Mouse (Mus musculus): ENCODE data around the gene Cgnl1. TPM values are rescaled to one million over a fixed set of nuclear protein-coding genes. Genes with fewer than 3 reads are reported as not detected.

Cgnl1 gene
- 10 to 100 TPM; 29.6 to 35.1 TPM for total RNA-seq (2021)
- long read RNA-seq, experiment 1, full-length matches to known transcripts, result 1 of 9 reads
- long read RNA-seq, experiment 1, partial matches to known transcripts, result 1 of 9 reads
- long read RNA-seq, experiment 1, other reads (novel, unspliced or antisense), result 7 of 9 reads
- long read RNA-seq, experiment 2, full-length matches to known transcripts, result 1 of 12 reads
- long read RNA-seq, experiment 2, partial matches to known transcripts, result 2 of 12 reads
- long read RNA-seq, experiment 2, other reads (novel, unspliced or antisense), result 9 of 12 reads

DNA sequence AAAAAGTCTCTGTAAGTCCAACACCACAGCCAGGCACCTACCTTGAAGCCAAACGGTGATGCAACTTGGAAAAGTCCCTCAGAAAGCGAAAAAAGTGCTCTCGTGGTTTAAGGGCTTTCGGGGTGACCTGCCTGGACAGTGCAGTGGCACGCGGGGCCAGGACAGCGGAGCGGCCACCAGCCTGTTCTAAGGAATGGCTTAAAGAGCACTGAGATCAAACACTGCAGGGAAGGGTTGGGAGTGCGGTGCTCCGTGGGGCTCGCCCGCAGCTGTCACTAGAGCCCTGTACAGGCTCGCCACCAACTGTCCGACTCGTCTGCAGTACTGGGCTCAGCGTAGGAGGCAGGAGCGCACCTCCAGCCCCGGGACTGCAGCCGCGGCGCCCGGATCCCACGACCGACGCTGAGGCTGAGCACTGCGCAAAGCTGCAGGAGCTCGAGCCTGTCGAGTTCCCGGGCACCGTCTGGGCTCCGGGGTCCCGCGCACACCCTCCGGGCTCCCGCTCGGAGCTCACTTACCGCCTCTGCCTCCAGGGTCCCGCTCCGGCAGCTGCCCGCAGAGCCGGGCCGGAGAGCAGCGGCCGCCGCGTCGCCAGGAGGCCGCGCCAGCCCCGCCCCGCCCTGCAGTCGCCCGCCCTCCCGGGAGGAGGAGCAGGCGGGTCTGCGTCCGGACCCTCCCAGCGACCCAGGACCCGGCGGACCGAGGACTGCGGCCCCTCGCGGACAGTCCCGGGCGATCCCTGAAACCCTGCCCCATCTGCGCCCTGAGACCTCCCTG is at the start of gene Cgnl1:
Cgnl1 (minus strand) TSS at position 612 of the 777 bp plus-strand sequence.
- DNase-seq, result peak; percentile 83 to 86
- intact Hi-C loops (cut with DNase I), result loop anchor here (1.0 kb wide), 1 partner anchor 124 kb away; no protein-coding TSS in a partner anchor

DNA sequence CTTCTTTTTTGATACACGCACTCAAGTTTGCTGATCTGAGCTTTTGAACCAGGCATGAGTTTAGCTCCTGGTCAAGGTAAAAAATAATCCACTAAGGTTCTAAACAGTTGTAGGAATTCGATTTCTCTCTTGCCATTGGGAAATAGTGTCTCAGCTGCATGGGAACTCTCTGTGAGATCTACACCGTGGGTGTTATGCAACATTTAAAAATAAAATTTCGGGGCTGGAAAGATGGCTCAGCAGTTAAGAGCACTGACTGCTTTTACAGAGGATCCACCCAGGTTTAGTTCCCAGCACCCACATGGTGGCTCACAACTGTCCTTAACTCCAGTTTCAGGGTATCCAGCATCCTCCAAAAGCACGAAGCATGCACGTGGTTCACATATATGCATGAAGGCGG is 47.1 kb upstream of the Cgnl1 start:
- intact Hi-C loops (cut with DNase I), result no loop called here
- DNase-seq, result no peak

DNA sequence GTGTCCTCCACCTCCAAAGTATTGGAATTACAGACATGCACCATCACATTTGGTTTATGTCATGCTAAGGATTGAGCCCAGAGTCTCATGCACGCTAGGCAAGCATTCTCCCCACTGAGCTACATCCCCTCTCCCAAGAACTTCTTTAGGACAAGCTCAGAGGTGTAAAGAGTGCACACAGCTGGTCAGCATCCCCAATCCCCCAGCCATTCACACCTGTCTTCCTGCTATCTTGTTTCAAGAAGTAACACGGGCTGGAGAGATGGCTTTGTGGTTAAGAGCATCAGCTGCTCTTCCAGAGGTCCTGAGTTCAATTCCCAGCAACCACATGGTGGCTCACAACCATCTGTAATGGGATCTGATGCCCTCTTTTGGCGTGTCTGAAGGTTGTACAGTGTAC is 44.7 kb upstream of the Cgnl1 start:
- intact Hi-C loops (cut with DNase I), result no loop called here
- no peak for DNase-seq

DNA sequence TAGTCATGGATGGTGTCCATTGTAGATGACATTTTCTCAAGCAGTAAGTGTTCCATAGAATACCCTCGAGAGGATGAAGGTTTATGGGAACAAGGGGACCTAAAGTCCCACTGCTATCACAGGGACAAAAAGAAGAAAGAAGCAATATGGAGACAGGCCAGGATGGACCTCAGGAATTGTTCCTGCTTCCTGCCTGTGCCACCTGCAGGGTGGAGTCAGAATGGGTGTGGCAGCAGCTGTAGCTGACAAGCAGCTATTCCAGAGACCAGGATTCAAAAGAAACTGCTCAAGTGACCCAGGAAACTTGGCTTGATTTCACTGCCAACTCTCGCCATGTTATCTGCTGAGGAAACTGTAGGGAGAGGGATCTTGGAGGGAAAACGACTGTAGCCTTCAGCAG is 42.2 kb upstream of the Cgnl1 start:
- DNase-seq, result no peak

DNA sequence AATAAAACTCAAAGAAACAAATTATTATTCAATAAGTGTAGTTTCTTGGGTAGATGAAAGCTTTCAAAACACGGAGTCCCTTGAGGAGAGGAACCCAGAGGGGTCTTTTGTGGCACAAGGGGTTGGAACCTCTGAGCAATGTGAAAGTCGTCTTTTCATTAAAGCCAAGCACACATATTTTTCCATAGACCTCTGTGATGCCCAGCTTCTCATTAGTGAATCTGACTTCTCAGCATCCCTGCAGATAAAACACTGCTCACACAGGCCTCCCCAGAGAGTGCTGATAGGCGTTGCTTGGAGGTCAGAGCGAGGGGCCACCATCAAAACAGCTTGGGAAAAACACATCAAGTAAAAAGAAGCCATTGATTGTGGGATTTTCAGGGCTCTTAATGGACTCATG is 41.5 kb upstream of the Cgnl1 start:
- no peak for DNase-seq
- intact Hi-C loops (cut with DNase I), result no loop called here

More for the DNA sequence above, 42.2 kb upstream of the Cgnl1 start:
- intact Hi-C loops (cut with DNase I), result no loop called here

DNA sequence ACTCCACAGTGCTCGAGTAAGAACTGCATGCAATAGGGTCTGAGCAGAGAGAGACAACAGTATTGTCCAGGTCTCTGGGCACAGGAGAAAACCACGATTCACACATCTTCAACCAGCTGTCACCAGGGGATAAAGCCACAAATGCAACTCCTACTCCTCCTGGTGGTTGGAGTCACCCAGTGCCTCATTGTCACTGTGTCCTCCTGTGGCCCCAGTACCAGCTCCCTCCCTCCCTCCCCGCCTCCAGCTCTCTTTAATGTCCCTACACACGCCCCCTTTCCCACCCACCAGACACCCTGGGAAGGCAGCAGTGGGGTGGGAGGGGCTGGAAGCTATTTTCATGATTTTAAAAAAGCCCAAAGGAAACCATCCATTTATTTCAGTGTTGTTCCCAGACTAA is 41.0 kb upstream of the Cgnl1 start:
- DNase-seq, result no peak
- intact Hi-C loops (cut with DNase I), result no loop called here

DNA sequence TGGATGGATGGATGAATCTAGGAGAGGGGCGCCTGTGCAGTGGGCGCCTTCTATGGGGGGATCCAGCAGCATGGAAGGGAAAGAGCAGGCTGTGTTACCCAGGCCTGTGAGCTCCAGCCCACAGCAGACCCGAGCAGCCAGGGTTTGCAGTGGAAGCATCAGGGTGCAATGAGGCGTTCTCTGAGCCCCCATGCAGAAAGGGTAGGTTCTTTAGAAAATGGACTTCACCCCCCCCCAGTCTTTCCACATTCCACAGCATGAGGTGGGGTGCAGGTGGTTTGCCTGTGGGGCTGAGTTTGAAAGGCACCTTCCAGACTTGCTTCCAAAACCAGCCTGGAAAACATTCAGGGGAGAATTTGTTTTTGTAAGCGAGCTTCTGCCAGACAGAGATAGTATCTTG is 40.0 kb upstream of the Cgnl1 start:
- no peak for DNase-seq
- intact Hi-C loops (cut with DNase I), result no loop called here

DNA sequence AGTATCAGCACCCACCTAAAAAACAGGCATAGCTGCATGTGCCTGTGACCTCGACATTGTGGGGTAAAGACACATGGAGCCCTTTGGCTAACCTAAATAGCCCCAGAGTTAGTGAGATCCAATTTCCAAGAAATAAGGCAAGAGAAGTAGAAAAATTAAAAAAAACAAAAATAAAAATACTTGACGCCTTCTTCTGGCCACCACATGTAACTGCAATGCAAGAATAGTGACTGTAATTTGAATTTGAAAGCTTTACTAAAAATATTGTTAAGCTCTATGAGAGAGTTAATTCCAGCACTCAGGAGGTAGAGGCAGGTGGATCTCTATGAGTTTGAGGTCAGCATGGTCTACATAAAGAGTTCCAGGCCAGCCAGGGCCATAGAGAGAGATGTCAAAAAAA is 39.3 kb upstream of the Cgnl1 start:
- DNase-seq, result no peak
- intact Hi-C loops (cut with DNase I), result no loop called here

DNA sequence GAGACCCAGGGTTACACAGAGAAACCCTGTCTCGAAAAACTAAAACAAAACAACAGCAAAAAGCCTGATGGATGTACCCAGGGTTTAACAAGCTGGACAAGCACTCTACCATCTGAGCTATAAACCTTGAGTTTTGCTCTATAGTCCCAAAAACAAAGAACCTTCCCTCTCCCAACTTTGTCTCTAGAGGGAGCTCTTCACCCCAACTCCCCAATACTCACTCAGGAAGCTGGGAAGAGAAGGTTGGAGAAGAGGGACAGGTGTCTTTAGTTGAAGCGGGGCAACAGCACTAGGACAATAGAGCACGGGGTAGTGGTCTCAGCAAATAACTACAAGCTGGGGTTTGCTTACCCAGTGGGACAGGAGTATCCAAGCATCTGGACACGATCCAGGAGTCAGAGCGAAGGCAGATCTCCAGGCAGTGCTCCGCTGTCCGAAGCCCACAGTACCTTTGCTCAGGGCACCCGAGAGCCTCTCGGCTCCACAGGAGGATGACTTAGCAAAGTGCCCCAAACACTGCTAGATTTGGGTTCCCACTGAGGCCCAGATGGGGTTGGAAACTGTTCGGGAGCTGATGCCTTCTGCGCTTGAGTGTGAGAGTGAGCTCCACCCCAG is 37.3 kb upstream of the Cgnl1 start:
- no peak for DNase-seq
- intact Hi-C loops (cut with DNase I), result no loop called here

DNA sequence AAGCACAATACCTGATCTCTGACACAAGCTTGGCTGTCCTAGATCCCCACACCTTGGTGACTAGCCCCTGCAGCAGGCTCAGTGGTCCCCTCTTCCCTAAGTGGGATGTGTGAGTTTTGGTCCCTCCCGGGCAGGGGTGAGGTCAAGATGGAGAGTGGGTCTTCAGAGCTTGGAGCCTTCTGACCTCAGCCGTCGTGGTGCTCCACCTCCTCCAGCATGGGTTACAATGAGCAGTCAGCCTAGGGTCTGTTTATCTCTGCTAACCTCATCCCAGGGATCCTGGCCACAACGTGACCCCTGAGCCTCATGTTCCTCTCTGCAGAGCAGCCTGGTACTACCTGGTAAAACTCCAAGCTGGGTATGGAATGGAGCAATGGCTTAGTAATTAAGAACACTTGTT is 36.4 kb upstream of the Cgnl1 start:
- intact Hi-C loops (cut with DNase I), result no loop called here
- no peak for DNase-seq

DNA sequence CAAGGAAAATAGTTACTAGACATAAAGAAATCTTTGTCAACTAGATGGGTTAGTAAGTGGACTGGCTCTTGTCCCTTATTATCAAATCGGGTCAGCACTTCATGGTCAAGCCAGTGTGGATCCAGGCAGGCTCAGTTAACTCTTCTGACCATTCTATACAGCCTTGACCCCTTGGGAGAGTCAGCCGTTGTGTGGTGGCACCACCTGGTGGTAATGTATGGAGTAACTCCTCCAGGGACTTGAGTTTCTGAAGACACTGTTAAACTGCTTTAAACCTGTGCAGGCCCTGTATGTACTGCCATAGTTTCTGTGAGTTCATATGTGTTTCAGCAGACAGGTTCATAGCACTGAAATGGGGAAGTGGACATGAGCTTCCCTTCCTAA is 35.0 kb upstream of the Cgnl1 start:
- intact Hi-C loops (cut with DNase I), result loop anchor here (1.0 kb wide), 1 partner anchor 160 kb away; no protein-coding TSS in a partner anchor
- DNase-seq, result peak; percentile 84 to 90

DNA sequence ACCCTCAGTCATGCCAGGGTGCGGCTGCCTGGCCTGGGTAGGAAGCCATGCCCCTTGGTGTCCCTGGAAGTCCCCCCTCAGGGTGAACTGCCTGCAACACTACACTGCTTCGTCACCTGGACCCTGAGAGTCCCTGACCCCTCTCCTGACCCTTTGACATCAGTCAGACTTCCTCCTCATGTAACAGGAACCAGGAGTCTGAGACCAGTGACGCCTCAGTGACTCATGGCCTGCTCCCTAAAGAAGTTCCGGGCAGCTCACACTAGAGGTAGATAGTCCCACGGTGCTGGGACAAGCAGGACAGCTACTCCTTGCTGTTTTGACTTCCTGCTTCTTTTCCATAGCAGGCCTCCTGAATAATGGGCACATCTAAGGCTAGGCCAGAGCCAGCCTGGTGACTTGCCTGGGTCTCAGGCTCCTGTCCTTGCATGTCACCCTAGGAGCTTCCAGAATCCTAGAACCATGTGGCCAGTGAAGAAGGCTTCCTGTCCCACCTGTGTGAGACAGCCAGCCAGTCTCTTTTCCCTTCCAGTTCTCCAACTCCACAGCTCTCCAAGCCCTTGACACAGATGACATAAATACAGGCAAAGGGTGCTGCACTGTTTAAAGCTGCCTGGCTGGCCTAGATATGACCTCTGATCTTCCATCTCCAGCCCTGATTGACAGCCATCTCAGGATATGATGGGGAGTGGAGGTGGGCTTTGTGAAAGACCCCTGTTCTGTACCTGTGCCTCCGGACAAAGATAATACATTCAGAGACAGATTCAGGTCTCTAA is 34.4 kb upstream of the Cgnl1 start:
- intact Hi-C loops (cut with DNase I), result loop anchor here (1.0 to 2.0 kb wide), 2 partner anchors 33 to 160 kb away; no protein-coding TSS in a partner anchor
- no peak for DNase-seq

DNA sequence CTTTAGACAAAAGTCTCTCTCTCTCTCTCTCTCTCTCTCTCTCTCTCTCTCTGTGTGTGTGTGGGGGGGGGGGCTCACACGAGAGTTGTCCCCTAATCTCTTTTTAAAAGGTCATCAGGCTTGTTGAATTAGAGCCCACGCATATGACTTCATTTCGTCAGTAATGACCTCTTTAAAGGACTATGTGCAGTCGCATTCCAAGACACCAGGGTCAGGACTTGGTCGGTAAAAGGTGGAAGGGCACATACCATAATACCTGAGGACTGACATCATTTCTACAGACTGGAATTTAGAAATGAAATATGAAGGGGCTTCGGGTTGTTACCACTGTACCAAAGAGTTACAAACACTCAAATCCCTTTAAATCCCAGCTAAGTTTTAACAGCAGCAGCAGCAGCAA is 32.7 kb upstream of the Cgnl1 start:
- DNase-seq, result no peak
- intact Hi-C loops (cut with DNase I), result loop anchor here (2.0 kb wide), 1 partner anchor 31 kb away; no protein-coding TSS in a partner anchor

DNA sequence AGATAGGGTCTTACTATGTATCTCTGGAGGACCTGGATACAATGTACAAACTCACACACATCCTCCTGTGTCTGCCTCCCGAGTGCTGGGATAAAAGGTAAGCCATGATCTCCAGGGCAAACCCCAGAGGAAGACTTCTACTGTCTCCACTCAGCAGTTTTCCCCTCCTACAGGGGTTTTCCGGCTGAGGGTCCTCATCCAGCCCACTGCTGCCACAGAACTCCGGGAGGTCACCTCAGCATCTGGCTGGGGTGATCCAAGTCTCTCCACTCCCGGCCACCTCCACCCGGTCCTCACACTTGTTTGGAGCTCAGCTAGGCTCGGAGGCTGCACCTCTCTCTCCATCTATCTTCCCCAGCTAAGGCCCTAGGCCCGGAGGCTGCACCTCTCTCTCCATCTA is 31.9 kb upstream of the Cgnl1 start:
- intact Hi-C loops (cut with DNase I), result no loop called here
- no peak for DNase-seq

DNA sequence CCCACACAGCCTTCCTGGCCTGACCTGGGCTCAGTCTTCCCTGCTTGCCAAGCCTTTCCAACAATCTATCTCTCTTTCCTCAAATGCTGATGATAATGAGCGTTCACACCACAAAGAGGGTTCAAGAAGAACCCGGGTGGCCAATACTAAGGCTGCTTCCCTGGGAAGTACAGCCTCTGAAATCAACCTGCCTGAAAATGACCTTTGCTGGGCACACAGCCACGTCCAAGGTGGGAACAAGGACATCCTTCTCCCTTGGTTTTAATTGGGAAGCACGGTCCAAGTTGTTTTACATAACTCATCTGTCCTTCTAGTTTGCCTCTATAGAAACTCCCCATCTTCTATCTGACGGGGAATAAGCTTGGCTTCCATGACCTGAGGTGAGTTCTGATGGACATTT is 28.2 kb upstream of the Cgnl1 start:
- intact Hi-C loops (cut with DNase I), result no loop called here
- DNase-seq, result no peak

DNA sequence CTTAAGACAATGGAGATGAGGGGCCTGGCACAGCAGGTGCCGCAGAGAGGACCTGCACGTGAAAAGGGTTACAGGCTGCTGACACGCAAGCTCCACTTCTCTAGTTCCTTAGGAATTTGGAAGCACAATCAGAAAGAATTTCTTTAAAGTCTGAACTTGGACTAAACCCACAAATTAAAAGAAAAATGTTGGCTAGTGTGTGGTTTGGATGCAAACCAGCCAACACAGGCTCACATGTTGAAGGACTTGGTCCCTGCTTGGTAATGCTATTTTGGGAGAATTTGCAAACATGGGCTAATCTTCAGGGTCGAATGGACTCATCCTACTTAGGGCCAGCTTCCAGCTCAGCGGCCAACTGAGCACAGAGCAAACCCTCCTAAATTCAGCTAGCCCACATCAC is 26.8 kb upstream of the Cgnl1 start:
- no peak for DNase-seq
- intact Hi-C loops (cut with DNase I), result no loop called here

DNA sequence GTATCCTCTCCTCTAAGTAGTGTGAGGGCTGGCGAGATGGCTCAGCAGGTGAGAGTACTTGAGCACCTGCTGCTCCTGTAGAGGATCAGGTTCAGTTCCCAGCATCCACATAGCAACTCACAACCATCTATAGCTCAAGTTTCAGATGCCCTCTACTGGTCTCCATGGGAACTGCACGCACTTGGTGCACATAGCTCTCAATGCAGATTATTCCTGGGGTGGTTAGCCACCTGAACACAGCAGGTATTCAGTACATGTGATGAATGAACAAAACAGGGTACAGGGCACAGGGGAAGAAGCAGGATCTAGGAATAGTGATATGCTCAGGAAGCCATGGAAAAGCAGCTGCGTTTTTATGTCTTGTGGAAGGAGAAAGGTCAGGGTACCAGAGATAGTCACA is 6.0 kb upstream of the Cgnl1 start:
- intact Hi-C loops (cut with DNase I), result no loop called here

DNA sequence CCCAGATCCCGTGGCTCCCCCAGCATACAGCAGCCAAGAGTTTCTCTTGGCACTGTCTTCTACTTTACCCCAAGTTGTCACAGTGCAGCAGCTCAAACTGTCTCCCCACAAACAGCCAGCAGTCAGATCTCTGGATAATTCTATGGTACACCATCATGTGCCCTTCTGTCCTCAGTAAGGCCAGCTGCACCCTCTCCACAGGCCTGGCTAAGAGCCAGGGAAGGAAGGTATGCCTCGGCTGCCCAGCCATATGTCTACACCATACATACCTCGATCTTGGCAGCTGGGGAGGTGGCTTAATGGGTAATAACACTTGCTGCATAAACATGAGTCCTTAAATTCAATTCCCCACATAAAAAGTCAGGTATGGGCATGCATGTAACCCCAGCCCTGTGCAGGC is 4.9 kb upstream of the Cgnl1 start:
- intact Hi-C loops (cut with DNase I), result no loop called here
- DNase-seq, result no peak

More for the DNA sequence above, 6.0 kb upstream of the Cgnl1 start:
- DNase-seq, result no peak

DNA sequence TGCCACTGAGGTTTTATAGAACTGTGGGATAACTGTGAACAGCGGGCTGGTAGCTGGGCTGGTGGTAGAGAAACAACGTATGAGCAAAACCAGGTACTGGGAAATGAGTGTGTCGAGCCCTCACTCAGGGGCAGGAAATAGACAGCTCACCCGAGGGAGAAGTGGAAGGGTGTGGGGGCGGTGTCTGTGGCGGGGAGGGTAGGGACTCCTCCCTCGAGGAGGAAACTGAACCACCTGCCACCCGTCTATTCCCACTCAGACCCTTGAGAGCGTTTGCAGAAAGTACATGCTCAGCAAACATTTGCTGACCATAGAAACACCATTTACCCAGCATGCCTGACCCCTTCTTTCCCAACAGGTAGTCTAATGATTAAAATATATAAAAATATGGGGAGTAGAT is 2.2 kb upstream of the Cgnl1 start:
- intact Hi-C loops (cut with DNase I), result loop anchor here (2.0 kb wide), 1 partner anchor 31 kb away; no protein-coding TSS in a partner anchor
- no peak for DNase-seq

DNA sequence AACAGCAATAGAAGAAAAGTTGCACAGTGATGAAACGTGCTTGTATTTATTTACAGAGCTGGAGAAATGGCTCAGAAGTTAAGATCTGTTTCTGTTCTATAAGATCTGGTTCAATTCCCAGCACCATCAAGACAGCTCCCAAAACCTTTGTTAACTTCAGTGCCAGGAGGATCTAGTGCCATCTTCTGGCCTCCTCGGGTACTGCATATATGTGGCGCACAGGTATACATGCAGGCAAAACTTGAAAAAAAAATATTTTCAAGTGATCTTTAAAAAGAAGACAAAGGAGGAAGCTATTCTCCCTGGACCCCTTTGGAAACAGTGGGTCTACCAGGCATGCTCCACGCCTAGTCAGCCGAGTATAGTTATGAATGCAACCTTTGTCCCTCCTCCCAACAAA is 936 bp upstream of the Cgnl1 start:
- peak; percentile 50 to 65 for DNase-seq
- intact Hi-C loops (cut with DNase I), result loop anchor here (2.0 kb wide), 1 partner anchor 32 kb away; no protein-coding TSS in a partner anchor

DNA sequence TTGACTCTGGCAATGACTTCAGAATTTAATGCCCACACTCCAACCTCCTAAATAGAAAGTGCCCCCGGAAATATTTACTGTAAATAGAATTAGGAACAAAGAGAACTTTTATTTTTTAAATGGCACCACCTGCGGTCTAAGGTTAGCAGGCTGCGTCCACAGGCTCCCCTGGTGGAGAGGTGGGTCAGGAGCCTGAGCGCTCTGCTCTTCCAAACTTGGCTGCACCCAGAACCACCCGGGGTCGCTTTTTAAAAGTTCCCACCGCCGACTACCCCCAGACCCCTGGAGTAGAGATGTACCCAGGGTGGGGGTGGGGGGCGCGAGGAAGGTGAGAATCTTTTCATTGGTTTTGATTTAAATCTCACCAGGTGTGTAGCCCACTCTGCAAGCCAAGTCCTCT is 918 bp downstream of the Cgnl1 start:
- intact Hi-C loops (cut with DNase I), result no loop called here
- DNase-seq, result no peak
